Comparison of ENCODE assay signal across 7 mouse cellular contexts in the genomic region with DNA sequence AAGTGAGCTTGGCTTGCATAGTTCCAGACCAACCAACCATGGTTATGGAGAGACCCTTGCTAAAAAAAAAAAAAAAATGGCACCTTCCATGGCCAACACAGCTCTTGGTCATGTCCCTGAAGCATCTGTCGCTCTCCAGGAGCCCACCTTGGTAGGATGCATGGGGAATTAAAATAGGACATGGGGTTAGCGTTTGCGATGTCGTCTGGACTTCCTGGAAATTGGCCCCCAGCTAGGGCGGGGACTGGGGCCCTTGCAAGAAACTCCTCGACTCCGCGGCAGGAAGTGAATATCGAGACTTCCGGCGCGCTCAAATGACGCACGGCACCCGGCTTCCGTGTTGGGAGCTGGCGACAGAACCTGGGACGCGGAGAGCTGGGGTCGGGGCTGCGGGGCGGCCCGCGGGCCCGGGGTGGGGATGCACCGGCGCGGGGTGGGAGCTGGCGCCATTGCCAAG. TPM values are rescaled to one million over a fixed set of nuclear protein-coding genes. Genes with fewer than 3 reads are reported as not detected.
DNase-seq lines count a peak whose midpoint lies in the region; ATAC-seq and TF ChIP-seq lines count a peak whose summit lies in the region.

Gene Snf8, plus strand, starts transcription at position 290 of the 457 bp plus-strand sequence.

- WGBS in embryonic facial prominence, embryonic 12.5 days, result under 1% methylated on average over 29 of the region's 29 CpGs
- under 1% methylated on average over 29 of the region's 29 CpGs for WGBS in kidney, adult 2 months
- 1% methylated on average over 29 of the region's 29 CpGs for WGBS in limb, embryonic 12.5 days
- 0% methylated on average over 29 of the region's 29 CpGs for WGBS in midbrain, embryonic 15.5 days
- WGBS in spleen, adult 2 months, result under 1% methylated on average over 29 of the region's 29 CpGs

- 0 out of 2 replicates have a peak within 1 kb of the TSS, but pooled peaks have one; percentile 64 for H3K27ac ChIP-seq in embryonic facial prominence, embryonic 12.5 days
- peak within 1 kb of the TSS; percentile 22 for H3K27ac ChIP-seq in kidney, adult 2 months (ENCODE audit: insufficient read depth, low read depth, low read length)
- H3K27ac ChIP-seq in limb, embryonic 12.5 days, result peak within 1 kb of the TSS; percentile 31; the same call in 1 of the 2 replicates
- peak within 1 kb of the TSS; percentile 71 for H3K27ac ChIP-seq in midbrain, embryonic 15.5 days
- no peak within 1 kb of the TSS for H3K27ac ChIP-seq in spleen, adult 2 months (ENCODE audit: insufficient read depth, low read length)

- H3K4me2 ChIP-seq in embryonic facial prominence, embryonic 12.5 days (replicated peaks), result peak within 1 kb of the TSS; percentile 97
- peak within 1 kb of the TSS; percentile 90 for H3K4me2 ChIP-seq in limb, embryonic 12.5 days
- H3K4me2 ChIP-seq in midbrain, embryonic 15.5 days, result peak within 1 kb of the TSS; percentile 85

- H3K4me1 ChIP-seq in embryonic facial prominence, embryonic 12.5 days, result peaks cover 10% of the 10 kb centered on the region; the same call in 1 of the 2 replicates
- H3K4me1 ChIP-seq in kidney, adult 2 months (ENCODE audit: control insufficient read depth, insufficient read depth, low read length), result peaks cover 5% of the 10 kb centered on the region; the same call in 1 of the 2 replicates
- peaks cover 7% of the 10 kb centered on the region for H3K4me1 ChIP-seq in limb, embryonic 12.5 days (replicated peaks)
- H3K4me1 ChIP-seq in midbrain, embryonic 15.5 days, result peaks cover 28% of the 10 kb centered on the region
- peaks cover 7% of the 10 kb centered on the region for H3K4me1 ChIP-seq in spleen, adult 2 months (ENCODE audit: control insufficient read depth, insufficient read depth, insufficient read length)

- H3K36me3 ChIP-seq in embryonic facial prominence, embryonic 12.5 days, result peaks cover 11% of the 10 kb centered on the region
- no peaks in the 10 kb centered on the region for H3K36me3 ChIP-seq in kidney, adult 2 months (ENCODE audit: control insufficient read depth, insufficient read depth, low read length)
- H3K36me3 ChIP-seq in limb, embryonic 12.5 days, result peaks cover 11% of the 10 kb centered on the region; the same call in 1 of the 2 replicates
- H3K36me3 ChIP-seq in midbrain, embryonic 15.5 days (replicated peaks), result peaks cover 15% of the 10 kb centered on the region
- H3K36me3 ChIP-seq in spleen, adult 2 months (ENCODE audit: control insufficient read depth, insufficient read depth, low read length), result peaks cover 6% of the 10 kb centered on the region; the same call in 1 of the 2 replicates

- peak; percentile 95 for DNase-seq in adrenal gland, postnatal 25 days
- peak; percentile 95 to 97 for DNase-seq in heart, adult 18-20 months
- DNase-seq in kidney, adult 2 months, result peak; percentile 96
- DNase-seq in spleen, adult 2 months (ENCODE audit: low read depth in 1 of 2, low spot score in 2 of 2), result peak; percentile 85 to 94

- H3K4me3 ChIP-seq in embryonic facial prominence, embryonic 12.5 days, result peak within 1 kb of the TSS; percentile 87
- H3K4me3 ChIP-seq in kidney, adult 2 months (ENCODE audit: insufficient read depth, low read depth, low read length), result peak within 1 kb of the TSS; percentile 94
- H3K4me3 ChIP-seq in limb, embryonic 12.5 days (replicated peaks), result peak within 1 kb of the TSS; percentile 81
- peak within 1 kb of the TSS; percentile 65 for H3K4me3 ChIP-seq in midbrain, embryonic 15.5 days
- H3K4me3 ChIP-seq in spleen, adult 2 months (ENCODE audit: extremely low read depth, insufficient read depth, insufficient read length), result peak within 1 kb of the TSS; percentile 68

- no peak for TF ChIP-seq CTCF in kidney, adult 2 months (conservative IDR thresholded peaks at IDR 0.05; ENCODE audit: insufficient read depth, insufficient read length, low read depth, low read length)
- no peak for TF ChIP-seq CTCF in spleen, adult 2 months (IDR thresholded peaks at IDR 0.05; ENCODE audit: extremely low read depth, insufficient read depth, insufficient read length, insufficient replicate concordance)

- peak; percentile 42 for TF ChIP-seq POLR2A in kidney, adult 2 months (IDR thresholded peaks at IDR 0.05; ENCODE audit: low read depth, low read length)
- TF ChIP-seq POLR2A in spleen, adult 2 months (IDR thresholded peaks at IDR 0.05; ENCODE audit: low read depth, low read length), result no peak

- peak within 1 kb of the TSS; percentile 70 for H3K9ac ChIP-seq in embryonic facial prominence, embryonic 12.5 days
- H3K9ac ChIP-seq in limb, embryonic 12.5 days (replicated peaks), result peak within 1 kb of the TSS; percentile 70
- peak within 1 kb of the TSS; percentile 66 for H3K9ac ChIP-seq in midbrain, embryonic 15.5 days

- ATAC-seq in embryonic facial prominence, embryonic 12.5 days (ENCODE audit: insufficient number of reproducible peaks, insufficient read depth, low FRiP score, low TSS enrichment), result no peak
- peak; percentile 63 for ATAC-seq in limb, embryonic 12.5 days (ENCODE audit: insufficient number of reproducible peaks, insufficient read depth, low FRiP score, low TSS enrichment, low read depth)
- ATAC-seq in midbrain, embryonic 15.5 days (replicated peaks), result peak; percentile 71

- H3K9me3 ChIP-seq in embryonic facial prominence, embryonic 12.5 days, result no peaks in the 10 kb centered on the region
- H3K9me3 ChIP-seq in limb, embryonic 12.5 days, result no peaks in the 10 kb centered on the region
- no peaks in the 10 kb centered on the region for H3K9me3 ChIP-seq in midbrain, embryonic 15.5 days

- no peaks in the 10 kb centered on the region for H3K27me3 ChIP-seq in embryonic facial prominence, embryonic 12.5 days
- no peaks in the 10 kb centered on the region for H3K27me3 ChIP-seq in kidney, adult 2 months (replicated peaks; ENCODE audit: control insufficient read depth, insufficient read depth, low read length)
- no peaks in the 10 kb centered on the region; the same call in 1 of the 2 replicates for H3K27me3 ChIP-seq in limb, embryonic 12.5 days
- peaks cover 2% of the 10 kb centered on the region; the same call in 1 of the 2 replicates for H3K27me3 ChIP-seq in midbrain, embryonic 15.5 days (replicated peaks)
- H3K27me3 ChIP-seq in spleen, adult 2 months (ENCODE audit: control insufficient read depth, insufficient read depth, low read length), result no peaks in the 10 kb centered on the region

RNA-seq across cellular contexts. Expression of gene Snf8, which starts in this region (rescaled TPM):
- total RNA-seq in adrenal gland, postnatal 25 days (2021), result 85.0 and 87.0 TPM in 2 replicates
- 105 and 106 TPM in 2 replicates for polyA plus RNA-seq in embryonic facial prominence, embryonic 12.5 days (2016; fragmentation: Nextera tagmentation; extraction: Ambion mirVana)
- total RNA-seq in heart, adult 18-20 months (2021), result 10 to 100 TPM; 43.6 to 44.9 TPM
- polyA plus RNA-seq in kidney, adult 2 months (2012; rRNA removed), result 35.5 and 45.9 TPM in 2 replicates
- 89.8 and 103 TPM in 2 replicates for polyA plus RNA-seq in limb, embryonic 12.5 days (2016; fragmentation: Nextera tagmentation; extraction: Ambion mirVana)
- polyA plus RNA-seq in midbrain, embryonic 15.5 days (2015; fragmentation: Nextera tagmentation; extraction: Ambion mirVana), result 137 TPM in 2 replicates
- polyA plus RNA-seq in spleen, adult 2 months (2012; rRNA removed), result 15.6 and 18.1 TPM in 2 replicates
